30 mouse cellular contexts compared by ENCODE assay signal in the genomic region with DNA sequence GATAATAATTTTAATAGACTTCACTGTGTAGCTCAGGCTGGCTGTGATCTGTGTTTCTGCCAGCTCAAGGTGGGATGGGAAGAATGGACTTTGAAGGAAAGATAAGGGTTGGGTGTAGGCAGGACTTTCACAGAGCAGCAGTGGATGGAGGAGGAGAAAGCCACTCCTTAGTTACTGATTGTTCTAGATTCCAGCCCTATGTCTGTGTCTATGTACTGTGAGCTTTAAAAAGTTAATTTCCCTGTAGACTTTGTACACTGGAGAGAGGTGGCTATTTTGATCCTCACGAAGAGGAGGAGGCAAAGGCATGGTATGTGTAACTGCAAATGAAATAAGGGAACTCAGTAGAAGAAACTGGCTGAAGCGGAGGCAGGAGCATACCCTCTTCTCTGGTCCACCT. TPM values are rescaled to one million over a fixed set of nuclear protein-coding genes. Genes with fewer than 3 reads are reported as not detected.
DNase-seq lines count a peak whose midpoint lies in the region; ATAC-seq and TF ChIP-seq lines count a peak whose summit lies in the region.
"Had no signal": no experiment of that assay in that cellular context is flagged by ENCODE, and none has a peak within 500 bp of the region (broad histone marks: within the 10 kb centered on the region; RNA-seq: fewer than 3 reads in every experiment).

No protein-coding gene starts in this region.

- no peaks in the 10 kb centered on the region for H3K9me3 ChIP-seq in MEL (replicated peaks; ENCODE audit: insufficient read depth, low read length)
- H3K9me3 ChIP-seq in intestine, embryonic 16.5 days (ENCODE audit: control insufficient read depth, low read length) = no peaks in the 10 kb centered on the region
- H3K9me3 ChIP-seq in forebrain, embryonic 16.5 days (ENCODE audit: control insufficient read depth, low read length) = no peaks in the 10 kb centered on the region
- H3K9me3 ChIP-seq: embryonic facial prominence, embryonic 10.5 days; embryonic facial prominence, embryonic 13.5 days; forebrain, embryonic 12.5 days; forebrain, embryonic 15.5 days had no signal

- no peak for TF ChIP-seq POLR2A in MEL (IDR thresholded peaks at IDR 0.05; ENCODE audit: control insufficient read depth in 1 of 2, insufficient read depth in 1 of 2, low read depth in 1 of 2, low read length in 2 of 2, poor library complexity in 1 of 2)
- no peak for TF ChIP-seq POLR2A in small intestine, adult 2 months (IDR thresholded peaks at IDR 0.05; ENCODE audit: low read depth, low read length)

- no peaks in the 10 kb centered on the region for H3K27me3 ChIP-seq in MEL (ENCODE audit: control insufficient read depth in 1 of 2, insufficient read depth in 2 of 2, low read length in 2 of 2)
- no peaks in the 10 kb centered on the region for H3K27me3 ChIP-seq in intestine, embryonic 16.5 days (replicated peaks; ENCODE audit: control insufficient read depth, insufficient read depth, low read length)
- no peaks in the 10 kb centered on the region for H3K27me3 ChIP-seq in small intestine, adult 2 months (ENCODE audit: control insufficient read depth, insufficient read depth, low read length)
- no peaks in the 10 kb centered on the region for H3K27me3 ChIP-seq in forebrain, embryonic 16.5 days (replicated peaks; ENCODE audit: control insufficient read depth, insufficient read depth, low read length)
- H3K27me3 ChIP-seq: embryonic facial prominence, embryonic 13.5 days; forebrain, embryonic 12.5 days; forebrain, embryonic 15.5 days; Patski had no signal

- no peak for DNase-seq in frontal cortex, postnatal 25 days (ENCODE audit: low spot score in 2 of 2)
- peak; percentile 1 for DNase-seq in MEL (ENCODE audit: low read depth, low spot score)
- DNase-seq in heart, postnatal 25 days (ENCODE audit: low spot score) = no peak
- DNase-seq in heart, postnatal 36 days = no peak
- DNase-seq: adrenal gland, postnatal 10 days; adrenal gland, postnatal 36 days; cerebellum, adult 11 months; cerebellum, adult 8-10 months; cerebellum, postnatal 10 days; cerebellum, postnatal 36 days; embryo, embryonic 11 days; gastrocnemius, postnatal 10 days; gastrocnemius, postnatal 36 days; heart, postnatal 4 days had no signal

- TF ChIP-seq CTCF in MEL (IDR thresholded peaks at IDR 0.05 in 2 of 3, conservative IDR thresholded peaks at IDR 0.05 in 1 of 3; ENCODE audit: control insufficient read depth in 1 of 3, insufficient read depth in 1 of 3, low read depth in 2 of 3, low read length in 3 of 3, poor library complexity in 1 of 3, severe bottlenecking in 1 of 3) = no peak
- no peak for TF ChIP-seq CTCF in small intestine, adult 2 months (IDR thresholded peaks at IDR 0.05; ENCODE audit: extremely low read depth, insufficient read length, insufficient replicate concordance, low read depth, low read length)

- intact Hi-C loops in heart, postnatal 25 days (cut with DNase I) = no loop called here
- intact Hi-C loops in heart, postnatal 36 days (cut with DNase I) = no loop called here

- no peak overlapping the region for H3K4me3 ChIP-seq in MEL (ENCODE audit: control insufficient read depth in 1 of 2, insufficient read depth in 1 of 2, low read depth in 2 of 2, low read length in 2 of 2)
- no peak overlapping the region for H3K4me3 ChIP-seq in intestine, embryonic 16.5 days (ENCODE audit: low read length)
- no peak overlapping the region for H3K4me3 ChIP-seq in small intestine, adult 2 months (ENCODE audit: low read depth, low read length)
- H3K4me3 ChIP-seq in forebrain, embryonic 16.5 days (replicated peaks; ENCODE audit: low read length) = no peak overlapping the region
- H3K4me3 ChIP-seq: embryonic facial prominence, embryonic 10.5 days; embryonic facial prominence, embryonic 13.5 days; erythroblast, embryonic 14.5 days; forebrain, embryonic 12.5 days; forebrain, embryonic 15.5 days had no signal

- H3K27ac ChIP-seq in MEL (ENCODE audit: control insufficient read depth, low read depth, low read length) = no peak overlapping the region
- H3K27ac ChIP-seq in intestine, embryonic 16.5 days (ENCODE audit: low read length) = peak overlapping the region; percentile 48
- peak overlapping the region; percentile 98 for H3K27ac ChIP-seq in small intestine, adult 2 months (ENCODE audit: insufficient read depth, low read depth, low read length)
- H3K27ac ChIP-seq in forebrain, embryonic 16.5 days (ENCODE audit: low read length) = no peak overlapping the region
- H3K27ac ChIP-seq: embryonic facial prominence, embryonic 10.5 days; embryonic facial prominence, embryonic 13.5 days; forebrain, embryonic 12.5 days; forebrain, embryonic 15.5 days; hindbrain, embryonic 14.5 days; hindbrain, postnatal 0 days had no signal

- no peaks in the 10 kb centered on the region for H3K4me1 ChIP-seq in MEL (ENCODE audit: control insufficient read depth in 1 of 2, insufficient read depth in 2 of 2, low read length in 2 of 2)
- no peaks in the 10 kb centered on the region for H3K4me1 ChIP-seq in intestine, embryonic 16.5 days (ENCODE audit: control insufficient read depth, insufficient read depth, low read length)
- H3K4me1 ChIP-seq in small intestine, adult 2 months (ENCODE audit: control insufficient read depth, insufficient read depth, insufficient read length, low read length) = peaks cover 29% of the 10 kb centered on the region; the same call in 1 of the 2 replicates
- no peaks in the 10 kb centered on the region for H3K4me1 ChIP-seq in forebrain, embryonic 16.5 days (replicated peaks; ENCODE audit: control insufficient read depth, insufficient read depth, low read length)
- H3K4me1 ChIP-seq: embryonic facial prominence, embryonic 10.5 days; embryonic facial prominence, embryonic 13.5 days; forebrain, embryonic 12.5 days; forebrain, embryonic 15.5 days had no signal

- no peaks in the 10 kb centered on the region for H3K79me2 ChIP-seq in MEL (ENCODE audit: control insufficient read depth, insufficient read depth, low read length, poor library complexity)

- no peak overlapping the region for H3K4me2 ChIP-seq in intestine, embryonic 16.5 days (ENCODE audit: low read depth, low read length)
- H3K4me2 ChIP-seq in forebrain, embryonic 16.5 days (ENCODE audit: low read length) = no peak overlapping the region
- H3K4me2 ChIP-seq: embryonic facial prominence, embryonic 13.5 days; forebrain, embryonic 12.5 days; forebrain, embryonic 15.5 days; heart, embryonic 11.5 days; hindbrain, embryonic 14.5 days had no signal

- H3K9ac ChIP-seq in MEL (ENCODE audit: control insufficient read depth, low read depth, low read length, poor library complexity, severe bottlenecking) = no peak overlapping the region
- H3K9ac ChIP-seq in intestine, embryonic 16.5 days (ENCODE audit: low read depth, low read length) = no peak overlapping the region
- H3K9ac ChIP-seq in forebrain, embryonic 16.5 days (replicated peaks; ENCODE audit: low read depth, low read length) = no peak overlapping the region
- H3K9ac ChIP-seq: embryonic facial prominence, embryonic 13.5 days; forebrain, embryonic 12.5 days; forebrain, embryonic 15.5 days; hindbrain, embryonic 14.5 days had no signal

- TF ChIP-seq RAD21 in MEL (IDR thresholded peaks at IDR 0.05; ENCODE audit: low read depth, low read length) = no peak

- peak; percentile 76; the same call in 1 of the 2 replicates for ATAC-seq in frontal cortex, adult (ENCODE audit: low TSS enrichment)
- peak; percentile 97 for ATAC-seq in intestine, embryonic 16.5 days
- no peak for ATAC-seq in forebrain, embryonic 16.5 days
- ATAC-seq: forebrain, embryonic 15.5 days; hindbrain, postnatal 0 days; inflammation-experienced regulatory T-cells, adult 6 months; Patski had no signal

- H3K36me3 ChIP-seq in MEL (ENCODE audit: control insufficient read depth in 1 of 2, insufficient read depth in 2 of 2, low read length in 2 of 2) = no peaks in the 10 kb centered on the region
- no peaks in the 10 kb centered on the region for H3K36me3 ChIP-seq in intestine, embryonic 16.5 days (ENCODE audit: control insufficient read depth, insufficient read depth, low read length)
- H3K36me3 ChIP-seq in small intestine, adult 2 months (ENCODE audit: control insufficient read depth, insufficient read depth, low read length) = 0 out of 2 replicates have a peak, but pooled peaks cover 4% of the 10 kb centered on the region
- H3K36me3 ChIP-seq in forebrain, embryonic 16.5 days (ENCODE audit: control insufficient read depth, insufficient read depth) = no peaks in the 10 kb centered on the region
- H3K36me3 ChIP-seq: embryonic facial prominence, embryonic 10.5 days; embryonic facial prominence, embryonic 13.5 days; forebrain, embryonic 12.5 days; forebrain, embryonic 15.5 days had no signal

- 63% methylated on average over 2 of the region's 2 CpGs for WGBS in intestine, embryonic 16.5 days
- WGBS in small intestine, adult 2 months = 29% methylated on average over 2 of the region's 2 CpGs
- WGBS in forebrain, embryonic 16.5 days = 82% methylated on average over 2 of the region's 2 CpGs

- TF ChIP-seq EP300 in MEL (IDR thresholded peaks at IDR 0.05; ENCODE audit: low read depth in 1 of 2, low read length in 2 of 2) = no peak

TF ChIP-seq in MEL, 35 proteins besides CTCF, POLR2A, EP300 and RAD21 (continues in another document):
- TF ChIP-seq ZMIZ1 (IDR thresholded peaks at IDR 0.05; ENCODE audit: low read depth, low read length) = no peak
- no peak for TF ChIP-seq HCFC1 (IDR thresholded peaks at IDR 0.05; ENCODE audit: low read depth, low read length)
- no peak for TF ChIP-seq USF2 (IDR thresholded peaks at IDR 0.05; ENCODE audit: borderline replicate concordance in 1 of 2, insufficient read depth in 1 of 2, low read depth in 1 of 2, low read length in 2 of 2)
- no peak for TF ChIP-seq UBTF (IDR thresholded peaks at IDR 0.05; ENCODE audit: borderline replicate concordance, insufficient read depth, low read depth, low read length)

RNA-seq across cellular contexts. Expression of gene Nlrp1b, which starts 31.2 kb away (rescaled TPM):
- not detected in 2 replicates for total RNA-seq in MEL (2012; rRNA removed)
- not detected for polyA plus RNA-seq in MEL (2012; ENCODE audit: insufficient read depth in 1 of 2, insufficient read length in 2 of 2, low read depth in 1 of 2, low replicate concordance in 2 of 2, missing spikeins in 1 of 2)
- 0.11 and 0.20 TPM in 2 replicates for polyA plus RNA-seq in intestine, embryonic 16.5 days (2015; fragmentation: Nextera tagmentation; extraction: Ambion mirVana)
- polyA plus RNA-seq in small intestine, adult 2 months (2012; rRNA removed) = 0.05 and 1.4 TPM in 2 replicates
- total RNA-seq in heart, postnatal 25 days (2021) = under 1 TPM; 0.10 to 0.20 TPM
- polyA plus RNA-seq in forebrain, embryonic 16.5 days (2015; fragmentation: Nextera tagmentation; extraction: Ambion mirVana) = not detected in 2 replicates
- total RNA-seq in heart, postnatal 36 days (2021) = under 1 TPM in 1 of 2 experiments, not detected in 1; 0.17 TPM
- total RNA-seq: ES-E14 had no signal
- polyA plus RNA-seq: embryonic facial prominence, embryonic 10.5 days; embryonic facial prominence, embryonic 13.5 days; erythroblast, embryonic 14.5 days; forebrain, embryonic 12.5 days; forebrain, embryonic 15.5 days; heart, embryonic 11.5 days; heart, embryonic 14.5 days; hindbrain, embryonic 14.5 days; hindbrain, postnatal 0 days; Patski had no signal

RNA-seq across cellular contexts. Expression of gene Nlrp1a, which starts 54.8 kb away (rescaled TPM):
- not detected in 2 replicates for total RNA-seq in MEL (2012; rRNA removed)
- not detected for polyA plus RNA-seq in MEL (2012; ENCODE audit: insufficient read depth in 1 of 2, insufficient read length in 2 of 2, low read depth in 1 of 2, low replicate concordance in 2 of 2, missing spikeins in 1 of 2)
- 0.17 and 0.20 TPM in 2 replicates for polyA plus RNA-seq in intestine, embryonic 16.5 days (2015; fragmentation: Nextera tagmentation; extraction: Ambion mirVana)
- polyA plus RNA-seq in small intestine, adult 2 months (2012; rRNA removed) = 0.04 TPM in 1 of 2 replicates, not detected in the other
- 1 to 10 TPM in 1 of 2 experiments, under 1 TPM in 1; 0.95 to 1.1 TPM for total RNA-seq in heart, postnatal 25 days (2021)
- 0.08 TPM in 1 of 2 replicates, not detected in the other for polyA plus RNA-seq in forebrain, embryonic 16.5 days (2015; fragmentation: Nextera tagmentation; extraction: Ambion mirVana)
- under 1 TPM; 0.92 to 1.00 TPM for total RNA-seq in heart, postnatal 36 days (2021)
- total RNA-seq: ES-E14 had no signal
- polyA plus RNA-seq: erythroblast, embryonic 14.5 days; forebrain, embryonic 15.5 days; heart, embryonic 11.5 days; Patski had no signal

Comparison
In these comparisons a context has a peak if more than half of its experiments do, and no peak if none do; other contexts are left out.
1. H3K27ac ChIP-seq: peak in intestine, embryonic 16.5 days (single experiment) and small intestine, adult 2 months (single experiment); none in MEL (single experiment) and forebrain, embryonic 16.5 days (single experiment).